Mouse (Mus musculus) lung, adult 2 months (tissue): ENCODE measurements around the gene Sepsecs.

Source experiments
- CTCF ChIP-seq: fragments of 200-500 bp; IDR thresholded peaks from 2 replicates; pipeline ENCODE4 v1.5.1; 2011; ENCODE audit warnings: mild to moderate bottlenecking, low read length, control low read depth; ENCODE audit not compliant: insufficient read depth
- POLR2A ChIP-seq: fragments of 200-500 bp; IDR thresholded peaks from 2 replicates; pipeline ENCODE4 v1.6.1; 2011; ENCODE audit warnings: low read depth, mild to moderate bottlenecking, control low read depth, low read length, borderline replicate concordance; ENCODE audit errors: extremely low read depth

GRCm38 (mm10) chr5:52680191-52680590, 10.7 kb upstream of the Sepsecs start:
- TF ChIP-seq POLR2A (no peak), CTCF (no peak)
